Mouse (Mus musculus): ENCODE results near the gene Msi2. TPM values are rescaled to one million over a fixed set of nuclear protein-coding genes. Genes with fewer than 3 reads are reported as not detected.

Msi2 gene
- polyA plus RNA-seq, 1 experiment from 2014 or later, result 29.1 TPM

- H3K4me2 ChIP-seq, result no peak overlapping the region
- WGBS, result 86% methylated on average over 14 of the region's 14 CpGs
- H3K27ac ChIP-seq, result no peak overlapping the region
- no peaks in the 10 kb centered on the region for H3K27me3 ChIP-seq
- H3K36me3 ChIP-seq, result peaks cover 87% of the 10 kb centered on the region
- H3K4me3 ChIP-seq (replicated peaks), result no peak overlapping the region
- no peak for ATAC-seq (replicated peaks; ENCODE audit: low FRiP score)
- H3K9ac ChIP-seq, result no peak overlapping the region
- no peaks in the 10 kb centered on the region for H3K9me3 ChIP-seq (replicated peaks)
- peaks cover 9% of the 10 kb centered on the region for H3K4me1 ChIP-seq
Observed at GRCm38 (mm10) chr11:88668345-88668744, 50.0 kb downstream of the Msi2 start.

- peaks cover 26% of the 10 kb centered on the region for H3K4me1 ChIP-seq
- H3K9me3 ChIP-seq (replicated peaks), result no peaks in the 10 kb centered on the region
- 88% methylated on average over 15 of the region's 15 CpGs for WGBS
Observed at GRCm38 (mm10) chr11:88665799-88666198, 52.5 kb downstream of the Msi2 start.

GRCm38 (mm10) chr11:88661444-88662180 lies 56.7 kb downstream of the Msi2 start:
- Histone ChIP-seq H3K9me3 (replicated peaks) (no peaks in the 10 kb centered on the region), H3K4me3 (replicated peaks) (no peak overlapping the region), H3K27ac (peak overlapping the region; percentile 46; the same call in 1 of the 2 replicates), H3K9ac (no peak overlapping the region), H3K36me3 (peaks cover 58% of the 10 kb centered on the region), H3K27me3 (no peaks in the 10 kb centered on the region), H3K4me2 (no peak overlapping the region), H3K4me1 (peaks cover 23% of the 10 kb centered on the region)
- WGBS, result 71% methylated on average over 11 of the region's 11 CpGs
- peak; percentile 50; the same call in 1 of the 2 replicates for ATAC-seq (replicated peaks; ENCODE audit: low FRiP score)

More at GRCm38 (mm10) chr11:88665799-88666198, 52.5 kb downstream of the Msi2 start:
- H3K36me3 ChIP-seq, result peaks cover 74% of the 10 kb centered on the region
- H3K9ac ChIP-seq, result no peak overlapping the region
- H3K4me3 ChIP-seq (replicated peaks), result no peak overlapping the region
- H3K4me2 ChIP-seq, result no peak overlapping the region
- no peaks in the 10 kb centered on the region for H3K27me3 ChIP-seq
- no peak overlapping the region for H3K27ac ChIP-seq
- no peak for ATAC-seq (replicated peaks; ENCODE audit: low FRiP score)

GRCm38 (mm10) chr11:88660404-88660803 lies 57.9 kb downstream of the Msi2 start:
- WGBS, result 56% methylated on average over 9 of the region's 9 CpGs
- no peak overlapping the region for H3K4me2 ChIP-seq
- peaks cover 56% of the 10 kb centered on the region for H3K36me3 ChIP-seq
- no peak overlapping the region for H3K4me3 ChIP-seq (replicated peaks)
- H3K9me3 ChIP-seq (replicated peaks), result no peaks in the 10 kb centered on the region
- H3K9ac ChIP-seq, result no peak overlapping the region
- peaks cover 23% of the 10 kb centered on the region for H3K4me1 ChIP-seq
- peak overlapping the region; percentile 48 for H3K27ac ChIP-seq
- ATAC-seq (replicated peaks; ENCODE audit: low FRiP score), result no peak
- no peaks in the 10 kb centered on the region for H3K27me3 ChIP-seq

- Histone ChIP-seq H3K9ac (no peak overlapping the region), H3K9me3 (replicated peaks) (no peaks in the 10 kb centered on the region), H3K4me1 (peaks cover 32% of the 10 kb centered on the region), H3K27me3 (no peaks in the 10 kb centered on the region), H3K36me3 (peaks cover 45% of the 10 kb centered on the region), H3K4me2 (no peak overlapping the region), H3K27ac (no peak overlapping the region), H3K4me3 (replicated peaks) (no peak overlapping the region)
- no peak for ATAC-seq (replicated peaks; ENCODE audit: low FRiP score)
- 88% methylated on average over 5 of the region's 5 CpGs for WGBS
Observed at GRCm38 (mm10) chr11:88658926-88659325, 59.4 kb downstream of the Msi2 start.

GRCm38 (mm10) chr11:88655786-88656185 lies 62.5 kb downstream of the Msi2 start:
- Histone ChIP-seq H3K9me3 (replicated peaks) (no peaks in the 10 kb centered on the region), H3K4me3 (replicated peaks) (no peak overlapping the region), H3K9ac (no peak overlapping the region), H3K27ac (no peak overlapping the region), H3K27me3 (no peaks in the 10 kb centered on the region), H3K4me1 (peaks cover 20% of the 10 kb centered on the region), H3K4me2 (no peak overlapping the region), H3K36me3 (peaks cover 38% of the 10 kb centered on the region)
- WGBS, result 83% methylated on average over 8 of the region's 8 CpGs
- no peak for ATAC-seq (replicated peaks; ENCODE audit: low FRiP score)

- Histone ChIP-seq H3K27me3 (no peaks in the 10 kb centered on the region), H3K27ac (no peak overlapping the region), H3K9me3 (replicated peaks) (no peaks in the 10 kb centered on the region), H3K4me2 (no peak overlapping the region), H3K36me3 (peaks cover 38% of the 10 kb centered on the region), H3K4me3 (replicated peaks) (no peak overlapping the region), H3K9ac (no peak overlapping the region), H3K4me1 (peaks cover 14% of the 10 kb centered on the region)
- no peak for ATAC-seq (replicated peaks; ENCODE audit: low FRiP score)
- 91% methylated on average over 3 of the region's 3 CpGs for WGBS
Observed at GRCm38 (mm10) chr11:88655214-88655566, 63.1 kb downstream of the Msi2 start.

GRCm38 (mm10) chr11:88654391-88655213 lies 63.7 kb downstream of the Msi2 start:
- 0 out of 2 replicates have a peak, but pooled peaks have one; percentile 43 for ATAC-seq (replicated peaks; ENCODE audit: low FRiP score)
- peaks cover 14% of the 10 kb centered on the region for H3K4me1 ChIP-seq
- no peak overlapping the region for H3K27ac ChIP-seq
- H3K9ac ChIP-seq, result no peak overlapping the region
- 75% methylated on average over 18 of the region's 18 CpGs for WGBS
- peaks cover 38% of the 10 kb centered on the region for H3K36me3 ChIP-seq
- H3K4me2 ChIP-seq, result no peak overlapping the region
- no peaks in the 10 kb centered on the region for H3K9me3 ChIP-seq (replicated peaks)
- H3K4me3 ChIP-seq (replicated peaks), result no peak overlapping the region
- H3K27me3 ChIP-seq, result no peaks in the 10 kb centered on the region

- no peak for ATAC-seq (replicated peaks; ENCODE audit: low FRiP score)
- peaks cover 19% of the 10 kb centered on the region for H3K36me3 ChIP-seq
- no peaks in the 10 kb centered on the region for H3K27me3 ChIP-seq
- WGBS, result 69% methylated on average over 4 of the region's 4 CpGs
- H3K9ac ChIP-seq, result no peak overlapping the region
- no peak overlapping the region for H3K4me2 ChIP-seq
- no peaks in the 10 kb centered on the region for H3K9me3 ChIP-seq (replicated peaks)
- H3K4me1 ChIP-seq, result peaks cover 41% of the 10 kb centered on the region
- H3K4me3 ChIP-seq (replicated peaks), result no peak overlapping the region
- H3K27ac ChIP-seq, result no peak overlapping the region
Observed at GRCm38 (mm10) chr11:88650275-88650674, 68.0 kb downstream of the Msi2 start.

GRCm38 (mm10) chr11:88649009-88649408 lies 69.3 kb downstream of the Msi2 start:
- 46% methylated on average over 2 of the region's 2 CpGs for WGBS
- no peak overlapping the region for H3K4me3 ChIP-seq (replicated peaks)
- H3K36me3 ChIP-seq, result peaks cover 27% of the 10 kb centered on the region
- peaks cover 34% of the 10 kb centered on the region for H3K4me1 ChIP-seq
- H3K4me2 ChIP-seq, result no peak overlapping the region
- no peak overlapping the region for H3K27ac ChIP-seq
- H3K9ac ChIP-seq, result no peak overlapping the region
- no peaks in the 10 kb centered on the region for H3K27me3 ChIP-seq
- H3K9me3 ChIP-seq (replicated peaks), result no peaks in the 10 kb centered on the region
- ATAC-seq (replicated peaks; ENCODE audit: low FRiP score), result no peak

GRCm38 (mm10) chr11:88648407-88648806 lies 69.9 kb downstream of the Msi2 start:
- peaks cover 34% of the 10 kb centered on the region for H3K4me1 ChIP-seq
- H3K9ac ChIP-seq, result no peak overlapping the region
- H3K27me3 ChIP-seq, result no peaks in the 10 kb centered on the region
- 21% methylated on average over 5 of the region's 5 CpGs for WGBS
- H3K4me2 ChIP-seq, result no peak overlapping the region
- H3K27ac ChIP-seq, result no peak overlapping the region; the same call in 1 of the 2 replicates
- H3K36me3 ChIP-seq, result peaks cover 27% of the 10 kb centered on the region
- 0 out of 2 replicates have a peak, but pooled peaks have one; percentile 15 for ATAC-seq (replicated peaks; ENCODE audit: low FRiP score)
- no peak overlapping the region for H3K4me3 ChIP-seq (replicated peaks)
- no peaks in the 10 kb centered on the region for H3K9me3 ChIP-seq (replicated peaks)

GRCm38 (mm10) chr11:88646493-88646892 lies 71.8 kb downstream of the Msi2 start:
- no peak for ATAC-seq (replicated peaks; ENCODE audit: low FRiP score)
- H3K4me2 ChIP-seq, result no peak overlapping the region
- whole genome bisulfite sequencing, result 79% methylated on average over 6 of the region's 6 CpGs
- no peaks in the 10 kb centered on the region for H3K27me3 ChIP-seq
- H3K4me3 ChIP-seq (replicated peaks), result no peak overlapping the region
- peaks cover 27% of the 10 kb centered on the region for H3K4me1 ChIP-seq
- peaks cover 39% of the 10 kb centered on the region for H3K36me3 ChIP-seq
- H3K27ac ChIP-seq, result no peak overlapping the region
- H3K9ac ChIP-seq, result no peak overlapping the region
- no peaks in the 10 kb centered on the region for H3K9me3 ChIP-seq (replicated peaks)

Measured in kidney, embryonic 15.5 days (tissue).